Mouse (Mus musculus) hindbrain, embryonic 13.5 days (tissue): Measurements from ENCODE around the gene Dscam. TPM values are rescaled to one million over a fixed set of nuclear protein-coding genes. Genes with fewer than 3 reads are reported as not detected.

ENCODE experiments used
- ATAC-seq: fragments of 200-750 bp; cut with Nextera tagmentation; 2 replicates; pipeline ENCODE4 v1.8.0; 2017; ENCODE audit warnings: moderate TSS enrichment; ENCODE audit not compliant: low FRiP score
- H3K27ac ChIP-seq: fragments of 300-500 bp; sonication (generic); 2 replicates; pipeline ENCODE4 v1.5.1; 2015; ENCODE audit warnings: inconsistent platforms, mild to moderate bottlenecking, moderate library complexity
- H3K27me3 ChIP-seq: fragments of 300-500 bp; sonication (generic); 2 replicates; pipeline ENCODE4 v1.6.1; 2015; ENCODE audit warnings: mild to moderate bottlenecking, inconsistent platforms
- H3K36me3 ChIP-seq: fragments of 300-500 bp; sonication (generic); 2 replicates; pipeline ENCODE4 v1.6.1; 2015; ENCODE audit warnings: mild to moderate bottlenecking, inconsistent platforms
- H3K4me1 ChIP-seq: fragments of 300-500 bp; sonication (generic); replicated peaks from 2 replicates; pipeline ENCODE4 v1.6.1; 2015; ENCODE audit warnings: inconsistent platforms
- H3K4me2 ChIP-seq: fragments of 300-500 bp; sonication (generic); 2 replicates; pipeline ENCODE4 v1.6.1; 2015; ENCODE audit warnings: inconsistent platforms, mild to moderate bottlenecking, moderate library complexity
- H3K4me3 ChIP-seq: fragments of 300-500 bp; sonication (generic); 2 replicates; pipeline ENCODE4 v1.5.1; 2015; ENCODE audit warnings: mild to moderate bottlenecking, inconsistent platforms
- H3K9ac ChIP-seq: fragments of 300-500 bp; sonication (generic); 2 replicates; pipeline ENCODE4 v1.6.1; 2015; ENCODE audit warnings: mild to moderate bottlenecking, inconsistent platforms
- H3K9me3 ChIP-seq: fragments of 300-500 bp; sonication (generic); 2 replicates; pipeline ENCODE4 v1.6.1; 2016; ENCODE audit warnings: inconsistent platforms
- WGBS: fragments of 180-500 bp; shearing (Covaris S2); methylation state at CpG from one replicate; pipeline ENCODE4 v1.1.7; 2015; 5-methylcytosine and 5-hydroxymethylcytosine counted together
- polyA plus RNA-seq: library from polyadenylated mRNA; unstranded; fragments of >200 nt; fragmentation: Nextera tagmentation; extraction: Ambion mirVana; gene quantifications from 2 replicates; pipeline ENCODE4 v1.2.1, GENCODE M21; 2015

Dscam gene
- polyA plus RNA-seq, 1 experiment from 2014 or later = 7.7 TPM

GRCm38 (mm10) chr16:96914495-96914894, 256.1 kb downstream of the Dscam start:
- whole genome bisulfite sequencing = 87% methylated on average over 3 of the region's 3 CpGs
- no peak for ATAC-seq

GRCm38 (mm10) chr16:96912836-96913235, 257.7 kb downstream of the Dscam start:
- 69% methylated on average over 7 of the region's 7 CpGs for WGBS
- no peaks in the 10 kb centered on the region for H3K9me3 ChIP-seq
- peaks cover 21% of the 10 kb centered on the region for H3K4me1 ChIP-seq
- H3K4me3 ChIP-seq = no peak overlapping the region
- H3K27ac ChIP-seq = peak overlapping the region; percentile 56
- no peak for ATAC-seq
- H3K4me2 ChIP-seq = no peak overlapping the region
- no peaks in the 10 kb centered on the region for H3K36me3 ChIP-seq
- H3K9ac ChIP-seq = no peak overlapping the region
- H3K27me3 ChIP-seq = no peaks in the 10 kb centered on the region

More at GRCm38 (mm10) chr16:96914495-96914894, 256.1 kb downstream of the Dscam start:
- H3K4me1 ChIP-seq = peaks cover 22% of the 10 kb centered on the region
- H3K27me3 ChIP-seq = no peaks in the 10 kb centered on the region
- no peak overlapping the region for H3K4me2 ChIP-seq
- peak overlapping the region; percentile 55 for H3K27ac ChIP-seq
- H3K4me3 ChIP-seq = no peak overlapping the region
- H3K9ac ChIP-seq = no peak overlapping the region
- no peaks in the 10 kb centered on the region for H3K9me3 ChIP-seq
- no peaks in the 10 kb centered on the region for H3K36me3 ChIP-seq

GRCm38 (mm10) chr16:96912103-96912502, 258.4 kb downstream of the Dscam start:
- H3K36me3 ChIP-seq = no peaks in the 10 kb centered on the region
- WGBS = 97% methylated on average over 2 of the region's 2 CpGs
- no peak for ATAC-seq
- H3K9ac ChIP-seq = no peak overlapping the region
- H3K4me1 ChIP-seq = peaks cover 21% of the 10 kb centered on the region
- H3K27ac ChIP-seq = peak overlapping the region; percentile 56; the same call in 1 of the 2 replicates
- H3K4me3 ChIP-seq = no peak overlapping the region
- no peaks in the 10 kb centered on the region for H3K27me3 ChIP-seq
- H3K9me3 ChIP-seq = no peaks in the 10 kb centered on the region
- no peak overlapping the region for H3K4me2 ChIP-seq

DNA sequence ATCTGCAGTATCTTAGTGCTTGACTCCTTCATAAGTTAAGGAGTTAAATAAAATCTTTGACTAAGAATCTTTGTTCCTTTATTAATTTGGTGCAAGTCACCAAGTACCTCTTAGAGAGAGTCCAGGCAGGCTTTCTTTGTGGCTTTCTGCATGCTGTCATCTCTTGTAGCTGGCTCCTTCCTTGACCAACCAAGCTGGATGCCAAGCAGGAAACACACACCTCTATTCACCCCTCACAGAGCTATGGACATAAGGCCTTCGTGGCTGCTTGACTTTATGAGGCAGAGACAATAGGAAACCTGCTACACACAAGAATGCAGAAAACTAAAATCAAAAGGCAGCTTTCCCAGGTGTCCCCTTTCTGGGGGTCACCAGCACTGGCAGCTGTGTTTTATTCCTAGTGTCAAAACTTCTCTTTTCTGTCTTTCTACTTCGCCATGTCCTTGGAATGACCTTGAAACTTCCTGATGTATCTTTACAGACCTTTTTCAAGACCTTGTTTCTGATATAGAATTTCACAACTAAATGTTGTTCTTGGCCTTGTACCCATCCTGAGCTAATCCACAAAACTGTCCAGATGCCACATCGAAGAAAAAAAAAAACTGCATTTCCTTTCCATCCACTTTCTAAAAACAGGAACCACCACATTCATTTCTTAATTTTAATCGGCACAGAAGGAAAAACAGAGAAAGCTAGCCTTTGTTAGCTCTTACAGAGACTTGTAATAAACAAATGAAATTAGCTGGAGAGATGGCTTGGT, 260.0 kb downstream of the Dscam start:
- Histone ChIP-seq H3K27me3 (no peaks in the 10 kb centered on the region), H3K4me2 (no peak overlapping the region), H3K9me3 (no peaks in the 10 kb centered on the region), H3K27ac (no peak overlapping the region; the same call in 1 of the 2 replicates), H3K4me3 (no peak overlapping the region), H3K36me3 (no peaks in the 10 kb centered on the region), H3K4me1 (peaks cover 21% of the 10 kb centered on the region), H3K9ac (no peak overlapping the region)
- ATAC-seq = no peak
- 73% methylated on average over 4 of the region's 4 CpGs for WGBS

GRCm38 (mm10) chr16:96907818-96908217, 262.7 kb downstream of the Dscam start:
- Histone ChIP-seq H3K4me2 (no peak overlapping the region), H3K27ac (no peak overlapping the region), H3K9ac (no peak overlapping the region), H3K4me1 (peaks cover 26% of the 10 kb centered on the region), H3K4me3 (no peak overlapping the region), H3K27me3 (no peaks in the 10 kb centered on the region), H3K36me3 (no peaks in the 10 kb centered on the region), H3K9me3 (no peaks in the 10 kb centered on the region)
- ATAC-seq = no peak
- 94% methylated on average over 1 of the region's 1 CpGs for WGBS

DNA sequence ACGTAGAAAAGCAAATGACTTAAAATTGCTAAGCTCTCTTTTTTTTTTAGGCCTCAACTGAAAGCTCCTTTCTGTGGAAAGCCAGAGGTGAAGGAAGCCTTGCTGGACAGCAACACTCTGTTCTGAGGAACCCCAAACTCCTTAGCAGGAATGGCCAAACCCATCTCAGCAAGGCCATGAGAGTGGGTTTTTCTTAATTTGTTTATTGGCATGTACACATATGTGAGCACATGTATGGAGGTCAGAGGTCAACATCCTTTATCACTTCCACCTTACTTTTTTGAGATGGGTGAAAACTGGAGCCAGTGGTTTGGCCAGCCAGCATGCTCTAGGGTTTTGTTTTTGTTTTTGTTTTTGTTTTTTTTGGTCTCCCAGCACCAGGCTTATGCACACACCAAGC, 263.5 kb downstream of the Dscam start:
- H3K27ac ChIP-seq = no peak overlapping the region
- H3K36me3 ChIP-seq = no peaks in the 10 kb centered on the region
- no peaks in the 10 kb centered on the region for H3K27me3 ChIP-seq
- 89% methylated on average over 1 of the region's 1 CpGs for WGBS
- no peak overlapping the region for H3K4me3 ChIP-seq
- ATAC-seq = no peak
- H3K9ac ChIP-seq = no peak overlapping the region
- no peak overlapping the region for H3K4me2 ChIP-seq
- peaks cover 25% of the 10 kb centered on the region for H3K4me1 ChIP-seq
- no peaks in the 10 kb centered on the region for H3K9me3 ChIP-seq

DNA sequence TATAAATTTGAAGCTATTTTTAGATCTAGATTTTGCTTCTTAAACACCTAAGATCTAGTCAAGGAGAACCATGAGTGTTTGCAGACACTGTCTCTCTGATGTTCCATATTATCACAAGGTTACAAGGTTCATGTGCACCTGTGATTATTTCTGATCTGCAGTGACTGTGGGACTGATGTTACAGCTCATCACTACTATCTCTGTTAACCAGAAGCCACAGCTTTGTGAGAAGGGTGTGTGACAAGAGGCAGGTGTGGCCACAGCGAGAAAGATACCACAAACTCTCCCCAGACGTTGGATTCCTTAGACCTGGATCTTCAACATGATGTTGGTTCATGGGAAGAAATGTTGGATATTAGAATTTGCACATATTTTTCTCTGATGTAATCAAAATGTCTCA, 263.9 kb downstream of the Dscam start:
- no peak overlapping the region for H3K9ac ChIP-seq
- no peak for ATAC-seq
- H3K9me3 ChIP-seq = no peaks in the 10 kb centered on the region
- no peak overlapping the region for H3K4me3 ChIP-seq
- 89% methylated on average over 2 of the region's 2 CpGs for WGBS
- peaks cover 25% of the 10 kb centered on the region for H3K4me1 ChIP-seq
- H3K36me3 ChIP-seq = no peaks in the 10 kb centered on the region
- no peak overlapping the region for H3K27ac ChIP-seq
- H3K4me2 ChIP-seq = no peak overlapping the region
- H3K27me3 ChIP-seq = no peaks in the 10 kb centered on the region

GRCm38 (mm10) chr16:96904761-96905160, 265.8 kb downstream of the Dscam start:
- H3K4me3 ChIP-seq = no peak overlapping the region
- WGBS = 54% methylated on average over 2 of the region's 2 CpGs
- ATAC-seq = no peak
- H3K27ac ChIP-seq = peak overlapping the region; percentile 72
- H3K9me3 ChIP-seq = no peaks in the 10 kb centered on the region
- no peak overlapping the region for H3K9ac ChIP-seq
- H3K36me3 ChIP-seq = no peaks in the 10 kb centered on the region
- H3K4me1 ChIP-seq = peaks cover 25% of the 10 kb centered on the region
- H3K4me2 ChIP-seq = no peak overlapping the region
- H3K27me3 ChIP-seq = no peaks in the 10 kb centered on the region

DNA sequence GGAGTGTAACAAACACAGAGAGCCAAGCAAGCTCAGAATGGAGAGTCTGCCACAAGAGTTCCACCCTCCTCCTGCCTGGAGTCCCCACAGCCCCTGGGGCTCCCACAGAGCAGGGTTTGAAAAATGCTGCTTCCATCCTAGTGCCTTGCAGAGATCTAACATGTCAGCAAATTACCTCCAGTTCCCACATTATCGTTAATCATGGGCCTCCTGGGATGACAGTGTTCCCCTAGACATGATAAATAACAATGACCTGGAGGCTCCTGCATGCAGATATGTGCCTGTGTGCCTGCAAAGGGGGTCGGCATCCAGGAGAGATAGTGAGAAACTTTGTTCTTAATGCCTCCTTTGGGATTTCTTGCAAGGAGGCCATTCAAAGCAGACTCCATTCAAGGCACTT, 266.2 kb downstream of the Dscam start:
- no peak overlapping the region for H3K4me2 ChIP-seq
- H3K4me3 ChIP-seq = no peak overlapping the region
- peak; percentile 57; the same call in 1 of the 2 replicates for ATAC-seq
- peak overlapping the region; percentile 72 for H3K27ac ChIP-seq
- no peaks in the 10 kb centered on the region for H3K36me3 ChIP-seq
- H3K27me3 ChIP-seq = no peaks in the 10 kb centered on the region
- no peak overlapping the region for H3K9ac ChIP-seq
- peaks cover 25% of the 10 kb centered on the region for H3K4me1 ChIP-seq
- 19% methylated on average over 2 of the region's 2 CpGs for WGBS
- H3K9me3 ChIP-seq = 0 out of 2 replicates have a peak, but pooled peaks cover 2% of the 10 kb centered on the region

GRCm38 (mm10) chr16:96902596-96902995, 268.0 kb downstream of the Dscam start:
- Histone ChIP-seq H3K9me3 (0 out of 2 replicates have a peak, but pooled peaks cover 3% of the 10 kb centered on the region), H3K36me3 (no peaks in the 10 kb centered on the region), H3K27me3 (no peaks in the 10 kb centered on the region), H3K4me1 (peaks cover 30% of the 10 kb centered on the region), H3K27ac (no peak overlapping the region), H3K4me3 (no peak overlapping the region), H3K9ac (no peak overlapping the region), H3K4me2 (no peak overlapping the region)
- no peak for ATAC-seq

DNA sequence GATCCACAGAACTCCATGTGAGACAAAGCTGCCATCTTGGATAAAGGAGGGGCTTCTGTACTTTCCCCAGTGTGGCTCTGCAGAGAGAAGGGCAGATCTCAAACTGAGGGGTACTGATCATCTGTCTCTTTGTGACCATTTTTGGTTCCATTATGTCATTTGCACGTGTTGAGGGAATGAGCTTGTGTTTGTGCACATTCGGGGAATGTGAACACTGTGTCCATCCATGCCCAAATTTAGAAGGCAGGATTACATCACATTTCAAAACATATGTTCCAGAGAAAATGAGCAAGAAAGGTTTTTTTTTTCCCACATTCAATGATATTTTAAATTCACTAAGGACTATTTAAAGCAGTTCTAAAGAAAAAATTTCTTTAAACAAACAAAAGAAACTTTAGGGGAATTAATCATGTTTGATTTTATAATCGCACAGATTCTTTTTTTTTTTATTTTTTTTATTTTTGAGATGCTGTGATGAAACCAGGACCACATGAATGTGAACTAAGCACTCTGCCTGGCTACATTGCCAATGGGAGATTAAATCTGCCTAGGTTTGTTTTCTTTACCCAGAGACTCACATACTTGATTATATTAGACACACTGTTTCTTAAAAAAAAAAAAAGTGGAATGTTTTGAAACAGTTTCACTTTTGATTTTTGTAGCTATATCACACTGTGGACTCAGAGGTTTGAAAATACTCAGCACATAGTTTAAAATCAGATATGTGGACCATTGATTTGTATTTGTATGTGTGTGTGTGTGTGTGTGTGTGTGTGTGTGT, 269.1 kb downstream of the Dscam start:
- no peak overlapping the region for H3K4me2 ChIP-seq
- ATAC-seq = no peak
- no peaks in the 10 kb centered on the region for H3K36me3 ChIP-seq
- peaks cover 35% of the 10 kb centered on the region for H3K4me1 ChIP-seq
- no peak overlapping the region for H3K4me3 ChIP-seq
- no peaks in the 10 kb centered on the region for H3K27me3 ChIP-seq
- no peak overlapping the region for H3K27ac ChIP-seq
- WGBS = 82% methylated on average over 3 of the region's 3 CpGs
- no peak overlapping the region for H3K9ac ChIP-seq
- 0 out of 2 replicates have a peak, but pooled peaks cover 3% of the 10 kb centered on the region for H3K9me3 ChIP-seq

- ATAC-seq = no peak
- H3K9ac ChIP-seq = no peak overlapping the region
- H3K4me2 ChIP-seq = no peak overlapping the region
Measured at GRCm38 (mm10) chr16:96899329-96899728, 271.2 kb downstream of the Dscam start.

More at GRCm38 (mm10) chr16:96899329-96899728, 271.2 kb downstream of the Dscam start:
- Histone ChIP-seq H3K4me1 (peaks cover 28% of the 10 kb centered on the region), H3K4me3 (no peak overlapping the region), H3K36me3 (no peaks in the 10 kb centered on the region), H3K27ac (no peak overlapping the region), H3K9me3 (0 out of 2 replicates have a peak, but pooled peaks cover 3% of the 10 kb centered on the region), H3K27me3 (no peaks in the 10 kb centered on the region)
